Mouse (Mus musculus) limb, embryonic 11.5 days (tissue): ENCODE data around the gene Retreg3. TPM values are rescaled to one million over a fixed set of nuclear protein-coding genes. Genes with fewer than 3 reads are reported as not detected.

Experiments
- ATAC-seq: fragments of 200-750 bp; cut with Nextera tagmentation; 2 replicates; pipeline ENCODE4 v1.8.0; 2017; ENCODE audit warnings: low read depth; ENCODE audit not compliant: insufficient number of reproducible peaks, low FRiP score, low TSS enrichment
- DNase-seq: peaks from one replicate; pipeline ENCODE4 v3.0.0-alpha.2; 2015; ENCODE audit warnings: low spot score
- H3K27ac ChIP-seq: fragments of 300-500 bp; sonication (generic); replicated peaks from 2 replicates; pipeline ENCODE4 v1.5.1; 2014; ENCODE audit warnings: low read depth, mild to moderate bottlenecking, low read length
- H3K27me3 ChIP-seq: fragments of 300-500 bp; sonication (generic); 2 replicates; pipeline ENCODE4 v1.6.1; 2014; ENCODE audit warnings: mild to moderate bottlenecking, low read length, mixed read lengths; ENCODE audit not compliant: control insufficient read depth, insufficient read depth
- H3K36me3 ChIP-seq: fragments of 300-500 bp; sonication (generic); 2 replicates; pipeline ENCODE4 v1.6.1; 2014; ENCODE audit warnings: mild to moderate bottlenecking, low read length, moderate library complexity, mixed read lengths; ENCODE audit not compliant: control insufficient read depth, insufficient read depth
- H3K4me1 ChIP-seq: fragments of 300-500 bp; sonication (generic); 2 replicates; pipeline ENCODE4 v1.6.1; 2014; ENCODE audit warnings: low read length, mixed read lengths; ENCODE audit not compliant: control insufficient read depth, insufficient read depth
- H3K4me2 ChIP-seq: fragments of 300-500 bp; sonication (generic); 2 replicates; pipeline ENCODE4 v1.6.1; 2014; ENCODE audit warnings: low read depth, mild to moderate bottlenecking, moderate library complexity; ENCODE audit not compliant: severe bottlenecking
- H3K4me3 ChIP-seq: fragments of 300-500 bp; sonication (generic); 2 replicates; pipeline ENCODE4 v1.5.1; 2014; ENCODE audit warnings: low read depth, low read length
- H3K9ac ChIP-seq: fragments of 300-500 bp; sonication (generic); 2 replicates; pipeline ENCODE4 v1.6.1; 2014; ENCODE audit warnings: mild to moderate bottlenecking, low read length
- H3K9me3 ChIP-seq: fragments of 300-500 bp; sonication (generic); 2 replicates; pipeline ENCODE4 v1.6.1; 2016; ENCODE audit warnings: low read length; ENCODE audit not compliant: control insufficient read depth
- WGBS: fragments of 180-500 bp; shearing (Covaris S2); extraction: QIAGEN DNeasy Blood & Tissue Kit; methylation state at CpG from one replicate; pipeline ENCODE4 v1.1.7; 2014; 5-methylcytosine and 5-hydroxymethylcytosine counted together
- polyA plus RNA-seq: library from polyadenylated mRNA; unstranded; fragments of >200 nt; fragmentation: Nextera tagmentation; extraction: Ambion mirVana; gene quantifications from 2 replicates; pipeline ENCODE4 v1.2.1, GENCODE M21; 2014

Gene Retreg3
- polyA plus RNA-seq, 1 experiment from 2014 or later: 10.3 TPM

DNA sequence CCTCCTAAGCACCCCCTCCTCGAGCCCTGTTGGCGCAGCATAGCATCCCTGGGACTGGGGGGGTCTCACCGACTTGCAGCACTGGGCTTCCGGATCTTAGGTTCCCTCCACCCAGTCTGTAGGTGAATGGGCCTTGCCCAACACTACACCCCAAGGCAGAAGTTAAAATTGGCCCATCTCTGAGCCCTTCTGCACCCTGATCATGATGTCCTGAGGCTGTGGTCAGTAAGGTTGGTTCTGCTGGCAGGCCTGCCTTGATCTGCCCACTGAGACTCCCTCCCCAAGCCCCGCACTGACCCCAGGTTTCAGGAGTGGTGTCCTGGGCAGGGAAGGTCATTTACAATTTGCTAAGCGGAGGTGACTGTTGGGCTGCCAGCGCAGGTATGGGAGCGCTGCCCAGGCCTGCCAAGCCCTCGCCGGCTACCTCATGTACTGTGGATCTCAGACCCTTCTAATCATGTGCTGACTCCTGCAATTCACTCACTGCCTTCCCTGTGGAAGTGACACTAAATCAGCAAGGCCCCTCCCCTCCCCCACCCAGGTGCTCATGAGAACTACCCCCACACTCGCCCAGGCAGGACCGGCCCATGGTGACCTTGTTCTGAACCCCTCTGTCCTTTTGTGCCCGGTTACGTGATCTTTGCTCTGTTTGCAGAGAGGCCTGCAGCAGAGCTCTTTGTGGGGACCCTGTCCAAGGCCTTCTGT lies 56.6 kb downstream of the Retreg3 start:
- Histone ChIP-seq H3K9me3 (no peaks in the 10 kb centered on the region), H3K4me3 (no peak overlapping the region), H3K27me3 (no peaks in the 10 kb centered on the region), H3K4me1 (peaks cover 11% of the 10 kb centered on the region), H3K9ac (peak overlapping the region; percentile 22), H3K4me2 (no peak overlapping the region; the same call in 1 of the 2 replicates), H3K27ac (peak overlapping the region; percentile 81), H3K36me3 (no peaks in the 10 kb centered on the region)
- ATAC-seq (no peak), DNase-seq (no peak)
- 64% methylated on average over 14 of the region's 14 CpGs for WGBS

DNA sequence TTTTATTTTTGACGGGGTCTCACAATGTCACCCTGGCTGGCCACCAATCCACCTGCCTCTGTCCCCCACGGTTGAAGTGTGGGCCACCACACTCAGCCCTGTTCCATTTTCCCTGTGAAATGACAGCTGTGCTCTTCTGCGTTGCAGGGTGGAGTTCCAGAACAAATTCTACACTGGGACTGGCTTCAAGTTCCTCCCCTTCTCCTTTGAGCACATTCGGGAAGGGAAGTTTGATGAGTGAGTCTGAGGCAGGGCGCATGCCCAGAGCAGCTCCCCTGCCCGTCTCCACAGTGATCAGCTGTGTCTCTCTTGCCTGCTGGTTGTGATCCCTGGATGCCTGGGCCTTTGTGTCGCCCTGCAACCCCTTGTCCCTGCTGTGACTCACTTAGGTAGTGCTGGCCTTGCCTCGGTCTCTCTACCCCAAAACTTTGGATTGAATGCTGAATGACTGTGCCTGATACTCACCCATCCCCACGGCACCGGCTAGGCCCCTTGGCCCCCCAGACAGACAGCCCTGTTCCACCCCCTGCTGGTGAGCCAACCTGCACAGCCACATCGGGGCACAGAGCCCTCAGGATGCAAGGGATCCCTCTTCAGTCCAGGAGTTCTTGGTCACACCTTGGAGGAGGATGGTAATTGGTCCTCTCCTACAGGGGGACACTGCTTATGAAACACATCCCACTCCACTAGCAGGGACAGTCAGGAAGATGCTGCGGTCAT lies 57.4 kb downstream of the Retreg3 start:
- Histone ChIP-seq H3K4me1 (peaks cover 11% of the 10 kb centered on the region), H3K4me2 (no peak overlapping the region), H3K27me3 (no peaks in the 10 kb centered on the region), H3K27ac (no peak overlapping the region), H3K9me3 (no peaks in the 10 kb centered on the region), H3K4me3 (no peak overlapping the region), H3K36me3 (no peaks in the 10 kb centered on the region), H3K9ac (no peak overlapping the region; the same call in 1 of the 2 replicates)
- DNase-seq: no peak
- ATAC-seq: no peak
- WGBS: 82% methylated on average over 12 of the region's 12 CpGs

DNA sequence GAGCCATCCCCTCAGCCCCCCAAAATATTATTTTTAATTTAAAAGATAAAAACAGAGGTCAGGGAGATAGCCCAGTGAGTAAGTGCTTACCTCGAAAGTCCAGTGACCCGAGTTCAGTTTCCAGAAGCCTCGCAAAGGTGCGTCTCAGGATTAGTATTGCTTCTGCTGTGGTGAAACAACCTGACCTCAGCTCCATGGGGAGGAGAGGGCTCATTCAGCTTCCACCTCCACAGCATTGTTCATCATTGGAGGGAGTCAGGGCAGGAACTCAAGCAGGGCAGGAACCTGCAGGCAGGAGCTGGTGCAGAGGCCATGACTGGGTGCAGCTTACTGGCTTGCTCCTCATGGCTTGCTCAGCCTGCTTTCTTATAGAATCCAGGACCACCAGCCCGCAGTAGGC lies 58.6 kb downstream of the Retreg3 start:
- H3K9me3 ChIP-seq: no peaks in the 10 kb centered on the region
- H3K4me1 ChIP-seq: peaks cover 11% of the 10 kb centered on the region
- no peak overlapping the region for H3K4me3 ChIP-seq
- no peaks in the 10 kb centered on the region for H3K27me3 ChIP-seq
- H3K27ac ChIP-seq: no peak overlapping the region
- no peak for ATAC-seq
- no peaks in the 10 kb centered on the region for H3K36me3 ChIP-seq
- no peak for DNase-seq
- 85% methylated on average over 5 of the region's 5 CpGs for WGBS
- no peak overlapping the region for H3K9ac ChIP-seq
- no peak overlapping the region for H3K4me2 ChIP-seq

- Histone ChIP-seq H3K9me3 (no peaks in the 10 kb centered on the region), H3K4me1 (peaks cover 11% of the 10 kb centered on the region), H3K27ac (no peak overlapping the region), H3K4me2 (no peak overlapping the region), H3K36me3 (no peaks in the 10 kb centered on the region), H3K4me3 (no peak overlapping the region), H3K9ac (no peak overlapping the region), H3K27me3 (no peaks in the 10 kb centered on the region)
- DNase-seq: no peak
- ATAC-seq: no peak
- WGBS: 86% methylated on average over 8 of the region's 8 CpGs
These were observed 59.6 kb downstream of the Retreg3 start for GRCm38 (mm10) chr11:101060126-101060525.

DNA sequence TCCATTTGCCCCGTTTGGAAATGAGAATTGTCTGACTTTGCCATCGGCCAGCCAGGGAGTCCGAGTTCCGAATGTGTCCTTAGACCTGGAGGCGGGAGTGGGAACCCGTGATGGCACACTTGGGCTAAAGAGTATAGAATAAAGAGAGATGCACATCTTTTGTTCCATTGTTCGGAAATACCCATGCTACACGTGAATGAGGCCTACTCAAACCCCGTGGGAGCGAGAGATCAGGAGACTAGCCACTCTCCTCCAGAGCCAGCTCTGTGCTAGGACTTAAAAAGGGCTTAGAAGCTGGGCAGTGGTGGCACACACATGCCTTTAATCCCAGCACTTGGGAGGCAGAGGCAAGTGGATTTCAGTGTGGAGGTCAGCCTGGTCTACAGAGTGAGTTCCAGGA lies 60.2 kb downstream of the Retreg3 start:
- Histone ChIP-seq H3K36me3 (no peaks in the 10 kb centered on the region), H3K9ac (no peak overlapping the region), H3K4me2 (no peak overlapping the region), H3K9me3 (no peaks in the 10 kb centered on the region), H3K27ac (no peak overlapping the region), H3K4me1 (peaks cover 11% of the 10 kb centered on the region), H3K4me3 (no peak overlapping the region), H3K27me3 (no peaks in the 10 kb centered on the region)
- DNase-seq (no peak), ATAC-seq (no peak)
- 84% methylated on average over 10 of the region's 10 CpGs for WGBS

DNA sequence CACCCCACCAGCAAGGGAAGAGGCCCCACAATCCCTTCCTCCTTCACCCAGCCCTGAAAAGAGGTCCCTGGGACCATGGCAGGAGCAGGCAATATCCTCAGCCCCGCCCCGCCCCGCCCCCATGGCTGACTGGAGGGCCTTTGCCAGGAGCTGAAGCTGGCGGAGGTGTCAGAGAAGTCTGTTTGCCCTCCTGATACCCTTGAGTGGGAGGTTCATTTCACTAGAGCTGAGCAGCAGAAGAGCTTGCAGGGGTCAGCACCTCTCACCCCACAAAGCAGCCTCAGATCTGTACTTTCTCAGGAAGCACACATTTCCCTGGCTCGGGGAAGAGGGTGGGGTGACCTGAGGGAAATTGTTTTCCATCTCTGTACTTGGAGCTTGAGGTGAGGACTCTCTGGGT lies 61.0 kb downstream of the Retreg3 start:
- no peak overlapping the region for H3K9ac ChIP-seq
- H3K4me3 ChIP-seq: no peak overlapping the region
- no peak overlapping the region for H3K27ac ChIP-seq
- H3K36me3 ChIP-seq: no peaks in the 10 kb centered on the region
- WGBS: 62% methylated on average over 5 of the region's 5 CpGs
- peaks cover 10% of the 10 kb centered on the region for H3K4me1 ChIP-seq
- no peak overlapping the region for H3K4me2 ChIP-seq
- H3K9me3 ChIP-seq: no peaks in the 10 kb centered on the region
- DNase-seq: no peak
- H3K27me3 ChIP-seq: no peaks in the 10 kb centered on the region
- ATAC-seq: no peak

- DNase-seq (peak; percentile 90), ATAC-seq (no peak)
- Histone ChIP-seq H3K9me3 (no peaks in the 10 kb centered on the region), H3K4me1 (peaks cover under 1% of the 10 kb centered on the region; the same call in 1 of the 2 replicates), H3K27ac (no peak overlapping the region), H3K27me3 (no peaks in the 10 kb centered on the region), H3K36me3 (no peaks in the 10 kb centered on the region; the same call in 1 of the 2 replicates), H3K4me3 (no peak overlapping the region), H3K4me2 (no peak overlapping the region), H3K9ac (no peak overlapping the region)
- 39% methylated on average over 5 of the region's 5 CpGs for whole genome bisulfite sequencing
These were observed 61.8 kb downstream of the Retreg3 start for GRCm38 (mm10) chr11:101057860-101058259.

DNA sequence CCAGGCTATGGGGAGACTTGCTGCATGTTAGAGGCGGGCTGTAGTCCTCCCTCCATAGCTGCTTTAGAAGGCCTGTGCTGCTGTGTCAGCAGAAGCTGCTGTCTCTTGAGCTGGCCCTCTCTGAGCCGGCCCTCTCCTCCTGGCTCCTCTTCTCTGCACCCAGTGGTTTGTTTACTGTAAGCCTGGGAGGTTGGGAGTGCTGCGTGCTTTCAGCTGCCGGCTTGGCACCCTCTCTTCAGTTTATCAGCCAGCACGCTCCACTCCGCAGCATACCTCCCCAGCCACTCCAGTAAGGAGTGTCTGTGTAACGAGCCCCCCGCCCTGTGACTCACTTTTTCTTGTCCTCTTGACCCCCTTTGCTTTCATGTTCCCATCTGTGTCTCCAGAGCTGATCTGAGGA lies 62.8 kb downstream of the Retreg3 start:
- H3K27ac ChIP-seq: no peak overlapping the region
- H3K4me1 ChIP-seq: no peaks in the 10 kb centered on the region
- no peak overlapping the region for H3K4me3 ChIP-seq
- no peak for ATAC-seq
- H3K4me2 ChIP-seq: no peak overlapping the region
- H3K36me3 ChIP-seq: no peaks in the 10 kb centered on the region; the same call in 1 of the 2 replicates
- no peaks in the 10 kb centered on the region for H3K27me3 ChIP-seq
- no peak for DNase-seq
- no peaks in the 10 kb centered on the region for H3K9me3 ChIP-seq
- WGBS: 40% methylated on average over 8 of the region's 8 CpGs
- H3K9ac ChIP-seq: no peak overlapping the region
